Mouse (Mus musculus): Measurements from ENCODE around the gene Spsb4.

The Spsb4 gene

DNA sequence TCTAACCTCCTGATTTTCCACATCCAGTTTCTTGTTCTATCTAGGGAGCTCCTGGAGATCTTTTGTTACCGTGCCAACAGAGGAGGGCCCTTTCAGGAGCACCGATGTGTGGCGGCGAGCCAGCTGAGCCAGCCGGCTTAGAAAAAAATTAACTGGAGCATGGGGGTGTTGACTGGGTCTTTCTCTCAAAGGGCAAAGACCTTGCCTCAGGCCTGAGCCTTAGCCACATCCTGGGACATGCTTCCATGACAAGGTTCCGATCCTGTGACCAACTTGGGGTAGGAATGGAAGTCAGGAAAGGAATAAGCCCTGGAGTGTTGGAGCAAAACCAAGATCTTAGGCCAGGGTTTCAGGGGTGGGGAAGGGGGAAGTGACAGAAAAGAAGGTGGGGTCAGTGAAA lies 2.9 kb downstream of the Spsb4 start:
- in situ Hi-C loops (cut with MboI): no loop called here

DNA sequence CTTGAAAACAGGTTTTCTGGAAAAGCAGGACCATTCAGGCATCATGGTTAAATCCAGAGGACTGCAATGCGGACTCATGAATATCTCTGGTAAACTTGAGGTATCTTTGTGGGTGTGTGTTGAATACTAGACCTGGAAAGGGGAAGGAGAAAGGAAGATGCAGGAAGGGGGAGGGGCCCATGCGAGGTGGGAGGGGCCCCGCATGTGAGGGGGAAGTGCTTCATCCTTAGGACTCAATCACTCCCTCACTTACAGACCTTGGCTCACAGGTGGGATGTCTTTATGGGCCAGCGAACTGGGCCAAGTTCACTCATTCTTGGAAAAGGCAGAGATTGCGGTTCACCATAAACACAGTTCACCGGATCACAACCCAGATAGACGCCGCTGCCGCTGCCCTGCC lies 4.9 kb downstream of the Spsb4 start:
- in situ Hi-C loops (cut with MboI): no loop called here

DNA sequence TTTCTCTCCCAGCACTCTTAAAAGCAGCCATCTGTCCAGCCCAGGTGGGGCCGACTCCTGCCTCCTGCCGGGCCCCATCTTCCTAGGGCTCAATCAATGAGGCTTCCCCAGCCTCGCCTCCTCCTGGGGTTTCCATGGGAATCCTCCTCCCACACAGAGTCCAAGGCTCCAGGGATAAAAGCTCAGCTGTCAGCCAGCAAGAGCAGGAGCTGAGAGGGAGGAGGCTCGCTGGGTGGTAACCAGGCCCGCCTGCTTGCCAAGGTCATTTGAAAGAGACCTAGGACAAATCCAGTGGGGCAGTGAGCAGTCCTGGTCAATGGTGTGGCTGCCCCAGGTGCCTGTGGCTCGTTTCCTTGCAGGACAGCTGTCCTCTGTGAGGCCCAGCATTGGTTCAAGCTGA lies 5.5 kb downstream of the Spsb4 start:
- in situ Hi-C loops (cut with MboI): no loop called here

DNA sequence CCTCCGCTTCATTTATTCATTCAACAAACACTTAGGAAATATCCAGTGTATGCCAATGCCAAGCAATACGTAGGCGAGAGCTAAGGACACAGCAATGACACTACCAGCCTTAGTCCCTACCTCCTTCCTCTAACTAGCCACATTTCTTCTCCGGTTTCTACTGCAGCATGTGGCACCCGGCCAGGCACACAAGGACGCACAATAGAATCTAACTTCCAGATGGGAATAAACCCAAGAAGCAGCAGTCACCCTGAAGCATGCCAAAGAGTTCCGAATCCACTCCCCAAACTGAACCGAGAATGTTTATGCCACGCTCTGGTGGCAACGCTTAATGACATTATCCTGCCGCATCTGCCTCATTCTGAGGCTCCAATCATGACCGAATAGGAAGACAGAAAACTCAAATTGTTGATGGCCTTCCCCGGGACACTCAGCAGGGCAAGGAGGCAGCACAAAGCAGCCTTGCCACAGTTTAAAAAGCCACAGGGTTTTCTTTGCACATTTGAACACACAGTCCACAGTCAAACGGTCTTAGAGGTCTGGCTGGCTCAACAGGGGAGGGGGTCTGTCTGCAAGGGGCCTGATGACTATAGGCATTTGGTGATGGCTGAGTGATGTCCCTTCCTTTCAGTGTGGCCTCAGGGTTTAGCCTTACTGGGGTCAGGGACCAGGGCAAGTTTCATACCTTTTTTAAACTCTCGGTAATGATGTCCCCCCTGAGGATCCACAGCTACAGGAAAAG lies 7.0 kb downstream of the Spsb4 start:
- in situ Hi-C loops (cut with MboI): no loop called here

DNA sequence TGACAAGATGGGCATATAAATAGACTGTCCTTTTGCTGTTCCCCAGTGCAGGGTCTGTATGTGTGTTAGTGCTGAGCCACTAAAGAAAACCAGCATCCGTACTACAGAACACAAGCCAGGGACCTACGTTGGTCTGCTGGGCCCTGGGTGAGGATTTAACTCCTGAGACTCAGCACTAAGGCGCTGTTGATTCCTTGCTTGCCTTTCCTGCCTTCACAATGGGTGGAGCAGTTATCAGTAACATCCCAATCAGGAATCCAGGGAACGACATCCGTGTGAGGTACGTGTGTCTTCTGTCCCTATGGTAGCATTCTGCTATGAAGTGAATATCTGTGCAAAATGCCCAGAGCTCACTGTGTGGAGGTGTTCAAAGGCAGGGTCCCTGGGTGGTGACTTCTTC lies 8.2 kb downstream of the Spsb4 start:
- in situ Hi-C loops (cut with MboI): no loop called here

DNA sequence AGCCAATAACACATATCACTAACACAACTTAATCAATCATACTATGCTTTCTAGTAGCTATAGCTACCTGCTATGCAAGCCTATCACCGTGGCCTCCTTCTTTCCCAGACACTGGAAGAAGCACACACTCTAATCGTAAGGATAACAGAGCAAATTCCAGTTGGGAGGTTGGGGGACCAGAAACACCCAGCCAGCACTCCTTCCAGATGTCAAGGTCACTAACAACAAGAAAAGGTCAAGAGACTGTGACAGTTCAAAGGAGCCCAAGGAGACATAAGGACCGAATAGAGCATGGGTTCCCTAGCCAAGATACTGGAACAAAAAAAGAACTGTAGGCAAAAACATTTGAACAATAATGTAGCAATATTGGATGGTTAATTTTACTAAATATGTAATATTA lies 13.9 kb downstream of the Spsb4 start:
- in situ Hi-C loops (cut with MboI): no loop called here

DNA sequence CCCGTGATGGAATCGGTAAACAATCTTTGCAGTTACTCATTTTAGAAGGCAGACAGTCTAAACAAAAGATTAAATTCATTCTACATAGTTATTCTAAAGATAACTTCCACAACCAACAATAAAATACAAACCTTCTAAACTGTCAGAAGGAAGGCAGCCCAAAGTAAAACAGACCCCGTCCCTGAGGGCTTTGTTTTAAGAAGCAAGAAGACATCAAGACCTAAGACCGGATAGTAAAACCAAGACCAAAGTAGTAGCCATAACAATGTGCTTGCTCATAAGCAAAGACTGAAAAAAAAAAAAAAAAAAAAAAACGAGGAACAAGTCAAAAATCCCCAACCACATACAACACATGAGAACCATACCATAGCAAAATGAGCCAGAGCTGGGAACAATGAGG lies 15.5 kb downstream of the Spsb4 start:
- in situ Hi-C loops (cut with MboI): no loop called here

DNA sequence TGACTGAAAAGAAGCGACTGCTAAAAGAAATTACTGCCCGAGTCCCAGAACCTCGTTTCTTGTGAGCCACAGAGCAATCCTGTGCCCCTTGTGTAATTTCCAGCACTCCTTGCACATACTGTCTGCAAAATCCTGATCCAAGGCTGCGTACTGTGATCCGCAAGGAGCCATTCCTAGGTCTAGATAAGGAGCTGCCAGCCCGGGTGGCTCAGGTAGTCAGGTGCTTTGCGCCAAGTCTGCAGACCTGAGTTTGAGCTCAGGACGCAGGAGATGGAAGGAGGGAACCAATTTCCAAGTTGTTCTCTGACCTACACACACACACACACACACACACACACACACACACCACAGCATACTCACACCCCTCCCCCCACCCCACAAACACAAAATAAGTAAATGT lies 16.0 kb downstream of the Spsb4 start:
- in situ Hi-C loops (cut with MboI): no loop called here

DNA sequence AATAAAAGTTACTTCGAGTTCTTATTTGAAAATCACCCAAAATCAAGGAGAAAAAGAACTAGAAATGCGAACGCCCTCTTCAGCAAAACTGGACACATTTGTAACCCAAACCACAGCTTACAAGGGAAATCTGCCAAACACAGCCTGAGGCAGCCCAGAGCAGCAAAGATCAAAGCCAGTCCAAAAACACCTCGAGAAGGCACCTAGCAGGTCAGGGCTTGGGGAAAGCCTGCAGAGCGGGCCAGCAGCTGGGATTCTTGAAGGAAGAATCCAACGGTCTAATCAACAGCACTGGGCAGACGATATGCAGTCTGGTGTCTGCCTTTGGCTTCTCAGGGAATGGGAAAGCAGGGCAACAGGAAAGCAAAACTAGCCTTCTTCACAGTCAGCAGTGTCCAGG lies 16.6 kb downstream of the Spsb4 start:
- in situ Hi-C loops (cut with MboI): no loop called here

DNA sequence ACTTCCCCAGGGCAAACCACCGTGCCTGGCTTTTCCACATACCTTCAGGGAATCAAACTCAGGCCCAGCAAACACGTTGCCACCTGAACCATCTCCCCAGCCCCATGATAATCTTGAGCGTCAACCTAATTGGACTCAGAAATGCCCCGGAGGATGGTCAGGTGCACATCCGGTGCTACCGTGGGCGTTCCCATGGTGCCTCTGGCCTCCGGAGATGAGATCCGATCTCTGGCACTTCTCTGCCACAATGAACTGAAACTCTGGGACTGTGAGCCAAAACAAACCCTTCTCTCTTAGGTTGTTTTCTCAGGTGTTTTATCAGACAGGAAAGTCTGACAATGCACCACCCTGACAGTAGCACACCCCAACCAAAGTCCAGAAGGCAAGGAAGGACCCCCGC lies 17.2 kb downstream of the Spsb4 start:
- in situ Hi-C loops (cut with MboI): no loop called here

DNA sequence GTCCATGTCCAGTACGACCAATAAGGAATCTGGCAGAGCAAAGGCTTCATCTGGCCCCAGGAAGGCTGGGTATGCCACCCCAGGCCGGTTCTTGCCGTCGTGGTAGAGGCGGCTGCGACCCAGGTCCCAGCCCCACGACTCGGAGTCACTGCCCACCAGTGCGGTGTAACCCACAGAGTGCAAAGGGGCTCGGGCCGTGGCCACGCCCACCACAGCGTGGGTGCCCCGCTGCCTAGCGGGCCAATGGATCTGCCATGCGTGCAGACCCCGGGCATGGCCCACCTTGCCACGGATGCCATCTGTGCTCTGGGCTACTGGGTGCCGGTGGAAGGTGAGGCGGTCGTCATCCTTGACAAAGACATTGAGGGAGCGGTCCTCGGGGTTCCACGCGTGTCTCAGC lies 22.9 kb downstream of the Spsb4 start:
- in situ Hi-C loops (cut with MboI): no loop called here

DNA sequence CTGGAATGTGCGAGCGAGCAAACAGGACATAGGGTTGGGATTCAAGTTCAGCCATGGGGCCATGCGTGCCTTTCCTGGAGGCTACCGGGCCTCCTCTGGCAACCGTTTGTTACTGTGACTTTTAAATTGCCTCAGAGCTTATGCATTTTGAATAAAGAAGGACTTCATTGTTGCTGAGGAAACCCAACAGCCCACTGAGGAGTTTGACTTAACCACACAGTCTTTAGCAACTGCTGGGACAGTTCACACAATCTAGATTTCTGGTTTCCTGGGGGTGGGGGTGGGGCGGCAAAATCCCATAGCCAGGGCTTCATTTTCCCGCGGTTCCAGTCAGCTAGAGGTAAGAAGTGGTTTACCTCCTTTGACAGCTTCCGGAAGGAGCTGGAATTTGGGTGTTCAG lies 23.9 kb downstream of the Spsb4 start:
- in situ Hi-C loops (cut with MboI): no loop called here

DNA sequence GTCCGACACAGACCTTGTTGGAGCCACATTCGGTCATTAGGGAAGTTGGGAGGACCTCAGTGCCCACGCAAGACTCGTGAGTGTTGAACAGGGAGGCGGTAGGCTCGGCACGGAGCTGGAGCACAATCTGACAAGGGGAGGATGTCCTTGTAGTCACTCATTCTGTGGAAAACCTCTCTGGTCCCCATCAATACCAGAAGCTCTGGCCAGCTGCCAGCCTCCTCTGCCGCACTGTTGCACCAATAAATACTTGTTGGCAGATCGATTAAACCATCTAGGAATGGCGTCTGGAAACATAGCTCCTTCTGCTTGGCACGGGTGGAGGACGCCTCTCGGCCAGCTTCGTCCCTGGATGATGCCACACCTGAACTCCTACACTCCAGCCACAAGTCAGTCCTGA lies 27.5 kb downstream of the Spsb4 start:
- in situ Hi-C loops (cut with MboI): no loop called here

DNA sequence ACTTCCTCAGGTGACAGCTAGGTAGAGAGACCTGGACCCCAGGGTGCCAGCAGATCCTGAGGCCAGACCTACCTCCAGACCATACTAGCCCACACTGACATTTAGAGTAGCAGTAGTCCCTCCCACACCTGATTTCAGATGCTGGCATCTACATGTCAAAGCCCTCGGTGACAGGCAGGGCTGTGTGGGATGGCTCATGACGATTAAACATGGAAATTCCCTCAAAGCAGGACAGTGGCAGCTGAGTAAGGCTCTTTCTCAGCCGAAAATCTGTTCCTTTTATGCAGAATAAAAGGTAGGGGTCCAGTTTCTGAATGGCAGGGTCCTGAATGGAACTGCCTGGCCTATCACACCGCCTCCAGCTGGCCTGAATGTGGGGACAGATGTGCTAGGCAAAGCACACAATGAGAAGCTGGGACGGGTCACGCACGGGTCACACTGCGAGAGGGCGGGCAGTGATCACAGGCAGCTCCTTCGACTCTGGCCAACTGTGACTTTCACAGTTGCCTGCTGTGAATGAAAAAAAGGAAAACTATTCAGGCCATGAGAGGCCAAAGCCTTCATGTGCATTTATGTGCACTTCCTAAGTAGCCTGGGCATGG lies 29.2 kb downstream of the Spsb4 start:
- in situ Hi-C loops (cut with MboI): no loop called here

DNA sequence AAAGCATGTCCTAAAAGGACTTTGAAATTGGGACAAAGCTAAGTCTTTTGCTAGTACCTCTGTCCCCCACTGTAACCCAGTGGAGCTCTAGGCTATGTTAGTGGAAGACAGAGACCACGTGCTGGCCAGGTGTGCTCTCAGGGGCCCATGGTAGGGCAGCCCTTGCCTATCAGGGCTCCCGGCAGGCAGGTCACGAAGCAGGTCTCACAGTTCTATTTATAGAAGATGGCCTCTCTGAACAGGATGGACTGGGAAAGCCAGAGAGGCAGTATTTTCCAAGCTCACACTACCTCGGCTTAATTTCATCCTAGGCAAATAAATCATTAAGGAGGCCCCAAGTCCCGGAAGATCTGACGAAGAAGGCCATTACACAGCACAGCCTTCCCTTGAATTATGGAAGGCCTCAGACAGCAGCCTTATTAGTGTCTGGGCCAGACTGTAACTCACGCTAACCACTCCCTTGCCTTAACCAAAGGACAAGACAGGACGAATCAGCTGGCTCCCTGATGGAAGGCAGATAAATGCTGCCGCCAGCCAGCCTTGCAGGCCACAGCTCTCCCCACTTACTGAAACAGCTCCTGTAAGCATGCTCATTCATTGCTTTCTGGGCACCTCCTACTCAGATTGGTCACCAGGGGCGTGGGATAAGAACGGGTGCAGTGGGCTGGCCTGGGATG lies 31.7 kb downstream of the Spsb4 start:
- in situ Hi-C loops (cut with MboI): no loop called here

DNA sequence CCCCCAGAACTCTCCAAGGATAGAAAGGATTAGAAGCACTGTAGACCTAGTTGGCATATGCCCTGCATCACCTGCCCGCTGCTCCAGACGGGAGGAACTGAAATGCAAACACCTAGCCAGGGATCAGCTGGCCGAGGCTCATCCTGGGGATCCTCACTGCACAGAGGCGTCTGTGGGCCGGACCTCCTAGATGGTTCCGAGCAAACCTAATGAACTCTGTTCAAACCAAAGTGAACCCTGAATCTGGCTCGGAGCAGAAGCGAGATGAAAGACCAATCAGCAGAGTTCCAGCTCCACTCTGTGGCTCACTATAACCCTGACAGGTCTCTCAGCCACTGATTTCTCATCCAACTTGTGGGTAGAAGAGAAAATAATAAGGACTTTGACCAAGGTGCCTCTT lies 34.6 kb downstream of the Spsb4 start:
- in situ Hi-C loops (cut with MboI): no loop called here

DNA sequence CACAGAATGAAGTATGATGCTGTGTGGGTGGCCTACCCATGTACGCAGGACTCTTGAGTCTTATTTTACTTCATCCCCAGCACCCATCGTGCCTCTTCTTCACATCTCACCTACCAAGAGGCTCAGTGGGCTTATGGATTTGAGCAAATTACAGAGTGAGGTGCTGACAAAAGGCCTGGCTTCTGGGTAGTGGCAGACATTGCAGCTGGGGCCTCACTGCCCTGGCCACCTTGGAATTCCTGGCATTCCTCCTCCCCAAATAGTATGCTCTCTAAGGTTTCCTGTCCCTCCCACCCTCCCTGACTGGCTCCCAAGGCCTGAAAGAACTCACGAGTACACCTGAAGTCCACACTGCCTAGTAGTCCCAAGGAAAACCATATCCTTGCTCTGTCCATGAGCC lies 35.7 kb downstream of the Spsb4 start:
- in situ Hi-C loops (cut with MboI): no loop called here

DNA sequence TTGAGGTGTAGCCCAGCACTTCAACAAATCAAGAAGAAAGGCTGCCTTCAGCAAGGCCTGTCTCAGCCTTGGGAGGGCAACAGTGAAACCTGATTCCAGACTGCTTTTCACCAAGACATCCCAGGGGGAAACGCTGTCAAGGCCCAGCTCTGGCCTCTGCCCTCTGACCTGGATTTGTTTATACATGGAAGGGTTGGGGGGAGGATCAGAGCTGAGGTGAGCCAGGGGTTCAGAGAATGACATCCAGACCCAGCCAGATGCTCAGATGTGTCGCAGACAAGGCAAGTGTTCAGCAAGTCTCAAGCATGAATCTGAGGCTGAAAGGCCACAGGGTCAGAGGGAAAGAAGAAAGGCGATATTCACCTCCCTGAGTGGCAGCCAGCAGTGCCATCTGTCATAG lies 36.3 kb downstream of the Spsb4 start:
- in situ Hi-C loops (cut with MboI): no loop called here

DNA sequence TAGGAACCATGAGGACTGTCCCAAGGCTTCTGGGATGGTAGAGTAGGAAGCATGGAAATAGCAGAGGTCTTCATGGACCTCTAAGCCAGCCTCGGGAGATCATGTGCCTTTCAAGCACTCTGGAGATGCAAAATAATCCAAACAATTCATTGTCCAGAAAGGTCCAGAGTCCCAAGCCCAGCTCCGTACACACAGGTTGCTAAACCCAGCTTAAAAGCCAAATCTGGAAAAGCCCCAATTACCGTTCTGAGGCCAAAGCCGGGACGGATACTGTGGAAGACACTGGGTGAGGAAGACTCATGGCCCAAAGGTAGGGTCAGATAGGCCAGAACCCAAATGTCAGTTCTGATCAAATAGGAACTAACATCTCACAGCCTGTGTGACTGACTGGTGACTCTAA lies 36.8 kb downstream of the Spsb4 start:
- in situ Hi-C loops (cut with MboI): no loop called here

DNA sequence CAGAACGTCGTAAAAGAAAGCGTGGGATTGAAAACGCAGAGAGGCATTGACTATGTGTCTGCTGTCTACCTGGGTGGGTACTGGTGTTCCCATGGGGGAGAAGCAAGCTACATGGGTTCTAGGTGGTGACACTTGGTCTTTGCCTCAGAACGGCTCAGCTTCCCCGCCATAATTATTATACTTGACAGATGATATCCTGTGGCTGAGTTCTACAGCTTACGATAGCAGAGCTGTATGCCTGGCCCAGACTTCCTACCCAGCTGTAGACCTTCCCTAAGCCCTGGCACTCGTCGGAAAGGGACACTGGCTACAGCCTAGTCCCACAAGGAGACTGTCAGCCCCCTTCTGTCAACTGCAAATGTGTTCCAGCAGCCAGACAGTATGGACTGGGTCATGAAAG lies 37.5 kb downstream of the Spsb4 start:
- in situ Hi-C loops (cut with MboI): no loop called here

DNA sequence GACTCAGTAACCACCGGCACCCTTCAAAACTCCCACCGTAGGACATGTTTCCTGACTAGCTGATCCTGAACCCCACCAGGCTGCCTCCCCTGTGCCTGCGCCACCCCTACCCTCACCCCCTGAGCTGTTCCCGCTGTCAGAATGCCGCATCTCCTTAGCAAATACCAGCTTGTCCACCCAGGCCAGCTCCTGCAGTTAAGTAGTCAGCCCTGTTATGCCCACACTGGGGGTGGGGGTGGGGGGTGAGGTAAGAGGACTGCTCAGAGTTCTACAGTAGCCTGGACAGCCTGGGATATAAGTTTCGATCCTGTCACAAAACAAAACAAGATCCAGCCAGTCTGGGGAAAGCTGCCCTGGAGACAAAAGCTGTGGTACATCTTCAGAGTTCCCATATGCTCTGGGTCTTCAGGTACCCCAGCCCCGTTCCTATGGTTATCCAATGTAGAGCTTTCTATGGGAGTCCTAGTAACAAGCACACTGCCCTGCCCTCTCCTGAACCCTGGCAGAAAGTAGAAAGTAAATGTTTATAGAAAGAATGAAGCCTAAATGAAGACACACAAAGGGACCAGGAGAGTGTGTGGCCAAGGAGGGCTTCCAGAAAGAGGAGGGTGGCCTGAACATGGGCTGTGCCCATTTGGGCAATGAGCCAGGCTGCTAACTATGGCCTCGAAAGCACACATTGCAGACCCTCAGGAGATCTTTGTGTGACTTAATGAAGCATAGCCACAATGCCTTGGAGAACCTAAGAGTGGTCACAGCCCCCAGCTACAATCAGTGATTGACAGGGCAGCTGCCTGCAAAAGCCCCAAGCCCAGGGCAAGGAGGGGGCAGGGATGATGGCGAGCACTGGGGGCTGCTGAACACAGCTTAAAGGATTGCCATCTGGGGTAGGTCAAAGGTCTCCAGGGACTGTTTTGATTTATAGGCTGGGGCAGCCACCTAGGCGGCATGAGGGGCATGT lies 38.3 kb downstream of the Spsb4 start:
- in situ Hi-C loops (cut with MboI): no loop called here

DNA sequence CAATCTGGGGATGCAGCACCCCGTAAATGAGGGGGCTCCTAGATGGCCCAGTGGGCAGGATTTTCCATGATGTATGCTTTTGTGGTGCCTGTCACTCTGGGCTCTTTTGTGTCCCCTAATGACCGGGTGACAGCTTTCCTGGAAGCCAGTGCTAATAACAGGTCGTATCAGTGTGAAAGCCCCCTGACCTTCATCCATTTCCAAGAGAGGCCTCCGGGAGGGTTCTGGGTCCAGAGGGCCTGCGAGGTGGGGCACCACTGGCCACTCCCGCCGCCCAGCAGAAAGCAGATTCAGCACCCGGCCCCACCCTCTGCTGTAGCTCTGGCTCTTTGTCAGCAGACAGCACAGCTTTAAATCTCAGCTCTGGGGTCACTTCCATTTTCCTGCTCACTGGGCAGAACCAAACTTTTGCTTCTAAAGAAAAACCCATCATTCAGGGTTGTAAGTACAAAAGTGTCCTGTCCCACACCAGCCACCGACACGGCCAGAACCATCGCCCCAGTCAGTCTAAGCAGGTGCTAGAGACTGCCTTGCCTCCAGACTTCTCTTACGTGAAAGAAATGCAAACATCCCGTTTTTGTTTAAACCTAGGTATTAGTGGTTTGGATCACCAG lies 39.1 kb downstream of the Spsb4 start:
- in situ Hi-C loops (cut with MboI): no loop called here
